Mouse (Mus musculus) C2C12 (cell line): ENCODE results near the gene Polq. TPM values are rescaled to one million over a fixed set of nuclear protein-coding genes. Genes with fewer than 3 reads are reported as not detected.

ENCODE experiments used
- H3K27me3 ChIP-seq: one replicate; pipeline ENCODE4 v1.6.1; 2011; ENCODE audit not compliant: control insufficient read depth, insufficient read depth, insufficient read length
- H3K36me3 ChIP-seq: one replicate; pipeline ENCODE4 v1.6.1; 2011; ENCODE audit not compliant: control insufficient read depth, insufficient read depth
- H3K4me3 ChIP-seq: one replicate; pipeline ENCODE4 v1.5.1; 2011; ENCODE audit warnings: mild to moderate bottlenecking, control low read depth; ENCODE audit not compliant: poor library complexity, insufficient read depth, severe bottlenecking
- H3K79me2 ChIP-seq: one replicate; pipeline ENCODE4 v1.6.1; 2011; ENCODE audit not compliant: control insufficient read depth, insufficient read depth
- H3K79me3 ChIP-seq: one replicate; pipeline ENCODE4 v1.6.1; 2011; ENCODE audit warnings: low read depth, control low read depth
- H3ac ChIP-seq: one replicate; pipeline ENCODE3; 2011; ENCODE audit warnings: low read depth; ENCODE audit not compliant: control insufficient read depth, insufficient read length
- CEBPB ChIP-seq: IDR thresholded peaks from one replicate; pipeline ENCODE4 v1.6.1; 2011; ENCODE audit warnings: low read depth, mild to moderate bottlenecking, control low read depth, moderate library complexity
- CTCF ChIP-seq: IDR thresholded peaks from one replicate; pipeline ENCODE4 v1.5.1; 2011; ENCODE audit not compliant: control insufficient read depth, insufficient read depth, insufficient read length
- FOSL1 ChIP-seq: IDR thresholded peaks from one replicate; pipeline ENCODE4 v1.8.0; 2011; ENCODE audit warnings: mild to moderate bottlenecking, low read length; ENCODE audit not compliant: poor library complexity, insufficient read depth, severe bottlenecking
- MAX ChIP-seq: IDR thresholded peaks from one replicate; pipeline ENCODE4 v1.6.1; 2011; ENCODE audit warnings: mild to moderate bottlenecking, control low read depth
- MYOD1 ChIP-seq: IDR thresholded peaks from one replicate; pipeline ENCODE4 v1.6.1; 2011; ENCODE audit warnings: low read depth; ENCODE audit not compliant: control insufficient read depth, insufficient read length
- MYOG ChIP-seq: IDR thresholded peaks from one replicate; pipeline ENCODE4 v1.6.1; 2011; ENCODE audit not compliant: control insufficient read depth, insufficient read length; ENCODE audit errors: extremely low read depth
- USF1 ChIP-seq: IDR thresholded peaks from one replicate; pipeline ENCODE4 v1.6.1; 2011; ENCODE audit warnings: low read depth, mild to moderate bottlenecking, control low read depth, moderate library complexity
- polyA plus RNA-seq: library from polyadenylated mRNA; unstranded; fragments of >200 nt; fragmentation: generic; extraction: Trizol; gene quantifications from one replicate; pipeline ENCODE4 v1.2.1, GENCODE M21; 2012; ENCODE audit warnings: missing spikeins

The Polq gene
- polyA plus RNA-seq, 1 experiment = 2.5 TPM

DNA sequence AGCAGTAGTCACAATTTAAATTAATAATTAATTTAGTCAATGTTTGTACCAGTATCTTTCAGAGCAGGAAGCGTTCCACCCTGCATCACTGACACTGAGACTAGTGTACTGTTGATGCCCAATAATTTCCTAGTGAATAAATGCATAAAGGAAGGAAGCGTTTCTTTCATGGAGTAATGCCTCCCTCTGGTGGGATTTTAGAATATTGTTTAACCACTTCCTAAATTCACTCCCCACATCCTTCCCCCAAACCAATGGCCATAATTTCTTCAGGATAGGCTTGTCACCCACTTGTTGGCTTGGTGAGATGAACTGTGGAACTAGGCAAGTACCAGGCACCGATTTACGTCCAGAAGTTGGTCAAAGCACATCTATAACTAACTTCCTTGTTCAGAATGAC is 1.2 kb upstream of the Polq start:
- Histone ChIP-seq H3K4me3 (no peak overlapping the region), H3K27me3 (no peaks in the 10 kb centered on the region), H3K79me2 (peaks cover 25% of the 10 kb centered on the region), H3K36me3 (no peaks in the 10 kb centered on the region), H3ac (peak overlapping the region; percentile 1), H3K79me3 (peaks cover 9% of the 10 kb centered on the region)
- no peak for TF ChIP-seq CEBPB

- TF ChIP-seq FOSL1 (no peak), CTCF (no peak), MYOD1 (no peak), MYOG (no peak)
- Histone ChIP-seq H3K4me3 (peak overlapping the region; percentile 76), H3ac (peak overlapping the region; percentile 97), H3K79me2 (peaks cover 25% of the 10 kb centered on the region), H3K27me3 (no peaks in the 10 kb centered on the region), H3K36me3 (peaks cover 7% of the 10 kb centered on the region), H3K79me3 (peaks cover 9% of the 10 kb centered on the region)
These were observed 320 bp downstream of the Polq start for GRCm38 (mm10) chr16:37011922-37012289.

DNA sequence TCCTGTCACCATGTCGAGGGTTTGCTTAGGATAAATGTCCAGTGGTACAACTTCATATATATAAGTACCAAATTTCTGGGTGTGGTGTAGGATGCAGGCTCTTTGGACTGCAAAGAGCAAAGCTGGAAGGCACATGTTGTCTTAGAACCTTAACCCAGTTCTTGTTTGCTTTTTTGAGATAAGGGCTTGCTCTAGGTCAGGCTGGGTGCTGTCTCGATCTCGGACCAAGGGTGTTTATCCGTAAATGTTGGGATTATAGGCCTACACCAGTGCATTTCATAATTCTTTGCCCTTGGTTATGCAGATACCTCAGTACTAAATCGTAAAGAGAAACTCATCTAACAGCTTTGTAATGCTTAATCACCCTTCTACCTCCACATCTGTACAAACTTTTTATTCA is 750 bp downstream of the Polq start:
- H3K27me3 ChIP-seq = no peaks in the 10 kb centered on the region
- H3K36me3 ChIP-seq = peaks cover 8% of the 10 kb centered on the region
- H3ac ChIP-seq = peak overlapping the region; percentile 97
- peak overlapping the region; percentile 76 for H3K4me3 ChIP-seq
- peaks cover 9% of the 10 kb centered on the region for H3K79me3 ChIP-seq
- peaks cover 25% of the 10 kb centered on the region for H3K79me2 ChIP-seq
- TF ChIP-seq FOSL1 (no peak), USF1 (no peak), MAX (no peak), CTCF (no peak), MYOD1 (no peak), CEBPB (no peak), MYOG (no peak)

DNA sequence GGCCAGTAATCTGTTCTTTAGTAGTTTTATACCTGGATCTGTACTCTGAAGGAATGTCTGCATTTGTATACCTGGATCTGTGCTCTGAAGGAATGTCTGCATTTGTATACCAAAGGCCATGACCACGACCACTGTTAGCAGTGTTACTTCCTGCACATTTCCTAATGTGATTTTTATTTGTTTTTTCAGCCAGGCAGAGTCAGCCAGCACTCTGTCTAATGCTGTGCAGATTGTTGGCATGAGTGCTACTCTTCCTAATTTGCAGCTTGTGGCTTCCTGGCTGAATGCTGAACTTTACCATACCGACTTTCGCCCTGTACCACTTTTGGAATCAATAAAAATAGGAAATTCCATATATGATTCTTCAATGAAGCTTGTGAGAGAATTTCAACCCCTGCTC is 16.0 kb downstream of the Polq start:
- Histone ChIP-seq H3K4me3 (no peak overlapping the region), H3K36me3 (peaks cover 38% of the 10 kb centered on the region), H3K79me3 (no peaks in the 10 kb centered on the region), H3K27me3 (no peaks in the 10 kb centered on the region), H3ac (no peak overlapping the region), H3K79me2 (no peaks in the 10 kb centered on the region)
- TF ChIP-seq USF1 (no peak), MYOD1 (no peak), FOSL1 (no peak), CEBPB (no peak), CTCF (no peak), MYOG (no peak), MAX (no peak)

DNA sequence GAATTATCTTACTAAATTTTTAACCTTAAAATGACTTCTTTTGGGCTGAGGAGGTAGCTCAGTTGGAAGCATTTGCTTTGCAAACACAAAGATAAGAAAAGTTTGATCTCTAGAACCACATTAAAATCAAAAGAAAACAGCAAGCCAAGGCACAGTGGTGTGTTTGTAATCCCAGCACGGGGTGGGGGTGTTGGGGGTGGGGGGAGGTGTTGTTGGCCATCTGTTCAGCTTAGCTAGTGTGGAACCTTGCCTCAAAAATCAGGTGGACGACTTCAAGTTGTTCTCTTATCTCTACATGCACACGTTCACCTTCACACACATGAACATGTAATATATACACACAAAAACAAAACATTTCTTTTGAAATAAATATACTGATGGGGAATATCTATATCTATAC is 20.4 kb downstream of the Polq start:
- no peak overlapping the region for H3K4me3 ChIP-seq
- no peak for TF ChIP-seq MYOG
- no peak for TF ChIP-seq CTCF
- no peak for TF ChIP-seq CEBPB
- no peak for TF ChIP-seq USF1
- no peak for TF ChIP-seq MAX
- no peak for TF ChIP-seq FOSL1
- no peak for TF ChIP-seq MYOD1

DNA sequence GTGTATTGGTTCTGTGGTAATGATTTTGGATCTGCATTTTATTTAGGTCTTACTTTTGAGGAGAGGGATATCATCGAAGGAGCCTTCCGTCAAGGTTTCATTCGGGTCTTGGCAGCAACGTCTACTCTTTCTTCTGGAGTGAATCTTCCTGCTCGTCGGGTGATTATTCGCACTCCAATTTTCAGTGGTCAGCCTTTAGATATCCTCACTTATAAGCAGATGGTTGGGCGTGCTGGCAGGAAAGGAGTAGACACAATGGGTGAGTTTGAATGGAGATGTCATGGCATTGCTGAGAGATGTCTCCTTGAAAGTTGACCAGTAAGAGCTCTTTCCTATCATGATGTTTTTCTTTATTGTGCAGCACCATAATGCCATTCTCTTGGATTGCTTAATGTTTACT is 23.2 kb downstream of the Polq start:
- Histone ChIP-seq H3K79me3 (no peaks in the 10 kb centered on the region), H3K4me3 (no peak overlapping the region), H3ac (no peak overlapping the region), H3K27me3 (no peaks in the 10 kb centered on the region), H3K36me3 (peaks cover 40% of the 10 kb centered on the region), H3K79me2 (no peaks in the 10 kb centered on the region)
- TF ChIP-seq CTCF = no peak
- TF ChIP-seq CEBPB = no peak
- no peak for TF ChIP-seq MYOD1
- no peak for TF ChIP-seq MAX
- no peak for TF ChIP-seq MYOG
- TF ChIP-seq USF1 = no peak
- TF ChIP-seq FOSL1 = no peak

More for the DNA sequence above, 20.4 kb downstream of the Polq start:
- no peak overlapping the region for H3ac ChIP-seq
- peaks cover 50% of the 10 kb centered on the region for H3K36me3 ChIP-seq
- no peaks in the 10 kb centered on the region for H3K27me3 ChIP-seq
- no peaks in the 10 kb centered on the region for H3K79me2 ChIP-seq
- H3K79me3 ChIP-seq = no peaks in the 10 kb centered on the region
